Mouse (Mus musculus): ENCODE data around the gene Casc1.
A peak's percentile ranks its signal among the peaks of the same experiment; 100 is the strongest.

Gene Casc1

DNA sequence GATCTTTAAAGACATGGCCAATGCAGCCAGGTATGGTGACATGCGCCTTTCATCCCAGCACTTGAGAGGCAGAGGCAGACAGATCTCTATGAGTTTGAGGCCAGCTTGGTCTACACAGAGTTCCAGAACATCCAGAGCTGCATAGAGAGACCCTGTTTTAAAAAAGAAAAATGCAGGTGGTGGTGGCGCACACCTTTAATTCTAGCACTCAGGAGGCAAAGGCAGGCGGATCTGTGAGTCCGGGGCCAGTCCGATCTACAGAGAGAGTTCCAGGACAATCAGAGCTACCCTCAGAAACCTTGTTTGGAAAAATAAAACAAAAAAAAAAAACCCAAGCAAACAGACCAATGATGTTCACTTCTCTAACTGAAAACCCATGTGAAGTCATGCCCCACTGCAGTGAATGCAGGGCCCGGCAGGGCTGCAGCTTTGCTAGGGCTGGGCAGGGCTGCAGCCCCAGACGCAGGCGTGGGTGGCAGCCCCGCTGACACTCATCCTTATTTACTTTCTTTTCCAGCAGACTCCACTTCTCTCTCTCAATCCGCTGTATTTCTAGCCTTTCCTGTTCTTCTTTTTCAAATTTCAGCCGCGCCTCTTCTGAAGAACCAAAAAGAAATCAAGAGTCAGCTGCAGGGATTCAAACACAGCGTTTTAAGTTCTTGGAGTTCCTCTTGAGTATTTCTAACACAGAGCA is 8.2 kb downstream of the Casc1 start:
- no peak for DNase-seq (ENCODE audit: low spot score)

DNA sequence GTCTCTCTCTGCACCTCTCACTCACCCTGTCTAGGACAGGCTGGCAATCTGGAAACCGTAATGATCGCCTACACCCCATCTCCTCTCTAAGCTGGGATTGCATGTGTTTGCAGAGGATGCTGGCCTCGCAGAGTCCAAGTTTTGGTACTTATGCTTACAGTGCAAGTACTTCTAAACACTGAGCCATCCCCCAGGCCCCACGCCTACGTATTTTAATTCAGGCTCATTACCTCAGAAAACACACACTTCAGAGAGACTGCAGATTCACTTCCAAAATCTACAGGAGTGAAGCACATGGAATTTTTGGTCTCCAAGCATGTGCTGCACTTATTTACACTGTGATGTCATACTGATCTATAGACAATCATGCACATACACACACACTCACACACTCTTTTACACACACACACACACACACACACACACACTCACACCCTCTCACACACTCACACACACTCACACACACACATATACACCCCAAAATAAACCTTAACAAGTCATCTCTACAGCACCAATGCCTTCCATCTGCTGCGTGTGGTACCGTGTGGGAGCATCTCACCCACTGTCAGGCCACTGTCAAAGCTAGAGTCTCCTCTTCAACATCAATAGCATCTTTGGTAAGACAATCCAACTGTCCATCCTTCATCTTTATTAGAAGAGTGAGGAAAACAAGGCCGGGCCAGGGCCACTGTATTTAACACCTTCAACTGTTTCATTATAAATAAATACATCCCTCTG is 12.7 kb downstream of the Casc1 start:
- no peak for DNase-seq (ENCODE audit: low spot score)

- DNase-seq (ENCODE audit: low spot score) = no peak
Observed at GRCm38 (mm10) chr6:145193446-145193845, 17.4 kb downstream of the Casc1 start.

- no peak for DNase-seq (ENCODE audit: low spot score)
Observed at GRCm38 (mm10) chr6:145193038-145193437, 17.8 kb downstream of the Casc1 start.

DNA sequence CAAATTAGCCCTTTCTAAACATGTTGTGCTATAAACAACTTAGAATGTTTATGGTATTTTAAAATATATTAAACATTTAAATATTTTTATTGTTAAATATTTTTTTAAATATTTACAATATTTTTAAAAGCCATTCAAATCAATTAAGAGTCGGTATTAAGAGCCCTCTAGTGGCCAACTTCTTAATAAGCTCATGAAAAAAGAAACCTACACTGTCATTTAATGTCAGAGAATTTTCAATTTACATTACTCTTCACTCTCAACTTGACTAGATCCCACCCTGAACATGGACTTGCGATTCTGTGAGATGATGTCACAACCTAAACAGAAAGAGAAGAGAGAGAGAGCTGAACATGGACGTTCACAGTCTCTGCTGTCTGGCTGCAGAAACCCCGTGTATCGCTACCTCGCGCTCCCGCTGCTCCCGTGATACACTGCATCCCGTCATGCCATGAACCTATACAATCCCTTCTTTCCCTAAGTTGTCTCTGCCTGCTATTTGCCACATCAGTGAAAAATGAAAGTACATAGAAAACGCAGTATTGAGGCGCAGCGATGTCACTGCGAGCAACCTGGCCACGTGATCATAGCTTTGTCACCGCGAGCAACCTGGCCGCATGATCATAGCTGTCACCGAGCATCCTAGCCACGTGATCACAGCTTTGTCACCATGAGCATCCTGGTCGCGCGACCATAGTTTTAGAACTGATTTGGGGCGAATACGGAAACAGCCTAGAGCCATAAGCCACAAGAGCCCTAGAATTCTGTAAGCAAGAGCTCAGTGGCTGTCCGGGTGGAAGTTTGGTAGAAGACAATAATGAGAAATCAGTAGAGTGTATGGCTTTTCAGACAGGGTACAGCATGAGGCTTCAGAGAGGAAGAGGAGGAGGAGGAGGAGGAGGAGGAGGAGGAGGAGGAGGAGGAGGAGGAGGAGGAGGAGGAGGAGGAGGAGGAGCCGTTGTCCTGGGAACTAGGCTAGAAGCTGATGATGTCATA is 23.4 kb downstream of the Casc1 start:
- no peak for DNase-seq (ENCODE audit: low spot score)

DNA sequence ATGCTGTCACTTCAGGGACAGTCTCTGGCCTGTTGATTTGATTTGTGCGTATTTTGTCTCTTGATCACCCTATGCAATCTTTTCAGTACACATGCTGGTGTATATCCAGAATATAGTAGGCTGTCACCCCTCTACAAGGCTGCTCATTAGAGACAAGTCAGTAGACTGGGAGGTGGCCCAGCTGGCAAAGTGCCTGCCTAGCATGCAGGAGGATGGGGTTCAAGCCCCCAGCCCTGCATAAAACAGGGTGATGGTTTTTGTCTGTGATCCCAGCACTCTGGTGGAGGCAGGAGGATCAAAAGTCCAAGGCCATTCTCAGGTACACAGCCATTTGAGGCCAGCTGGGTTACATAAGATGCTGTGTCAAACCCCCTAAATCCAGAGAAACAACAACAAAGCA is 24.7 kb downstream of the Casc1 start:
- DNase-seq (ENCODE audit: low spot score) = no peak

GRCm38 (mm10) chr6:145182044-145182443 is 28.8 kb downstream of the Casc1 start:
- DNase-seq (ENCODE audit: low spot score) = peak; percentile 85

DNA sequence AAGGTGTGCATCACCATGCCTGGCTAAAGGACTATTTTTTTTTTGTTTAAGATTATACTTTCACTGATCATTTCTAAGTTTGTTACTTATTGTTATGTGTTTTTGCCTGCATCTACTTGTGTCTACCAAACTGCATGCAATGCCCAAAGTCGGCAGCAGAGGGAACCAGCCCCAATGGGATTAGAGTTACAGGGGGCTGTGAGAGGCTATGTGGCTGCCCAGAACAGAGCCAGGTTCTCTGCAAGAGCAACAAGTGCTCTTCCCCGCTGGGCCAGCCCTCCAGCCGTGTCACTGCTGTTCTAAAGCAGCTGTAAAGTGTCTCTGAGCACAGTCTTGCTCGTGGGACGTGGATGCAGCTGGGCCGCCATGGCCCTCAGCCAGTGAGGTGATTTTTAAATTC is 31.1 kb downstream of the Casc1 start:
- no peak for DNase-seq (ENCODE audit: low spot score)

GRCm38 (mm10) chr6:145176474-145176873 is 34.3 kb downstream of the Casc1 start:
- DNase-seq (ENCODE audit: low spot score) = no peak

GRCm38 (mm10) chr6:145175571-145175981 is 35.2 kb downstream of the Casc1 start:
- DNase-seq (ENCODE audit: low spot score) = peak; percentile 58

- DNase-seq (ENCODE audit: low spot score) = peak; percentile 88
Observed at GRCm38 (mm10) chr6:145173781-145174191, 37.0 kb downstream of the Casc1 start.

- no peak for DNase-seq (ENCODE audit: low spot score)
Observed at GRCm38 (mm10) chr6:145171892-145172606, 38.8 kb downstream of the Casc1 start.

DNA sequence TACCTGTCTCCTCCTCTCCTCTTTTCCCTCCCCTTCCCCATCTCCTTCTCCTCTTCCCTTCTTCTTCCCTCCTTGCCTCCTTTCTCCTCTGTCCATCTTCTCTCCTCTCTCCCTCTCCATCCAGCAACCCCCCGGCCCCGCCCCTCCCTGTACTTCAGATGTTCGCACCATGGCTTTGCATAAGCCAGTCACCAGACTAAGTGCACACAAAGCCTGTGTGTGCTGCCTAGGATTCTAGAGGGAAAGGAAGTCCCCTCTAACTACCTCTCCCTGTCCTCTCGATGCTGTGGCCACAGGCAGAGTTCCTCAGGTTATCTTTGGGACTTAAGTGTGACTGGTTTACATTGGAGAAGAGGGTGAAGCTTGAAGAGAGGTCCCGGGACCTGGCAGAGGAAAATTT is 50.2 kb downstream of the Casc1 start:
- DNase-seq (ENCODE audit: low spot score) = no peak

GRCm38 (mm10) chr6:145158619-145159018 is 52.2 kb downstream of the Casc1 start:
- DNase-seq (ENCODE audit: low spot score) = no peak

- DNase-seq (ENCODE audit: low spot score) = no peak
Observed at GRCm38 (mm10) chr6:145149054-145149453, 61.8 kb downstream of the Casc1 start.

- DNase-seq (ENCODE audit: low spot score) = no peak
Observed at GRCm38 (mm10) chr6:145147716-145148115, 63.1 kb downstream of the Casc1 start.

GRCm38 (mm10) chr6:145145173-145145572 is 65.6 kb downstream of the Casc1 start:
- no peak for DNase-seq (ENCODE audit: low spot score)

DNA sequence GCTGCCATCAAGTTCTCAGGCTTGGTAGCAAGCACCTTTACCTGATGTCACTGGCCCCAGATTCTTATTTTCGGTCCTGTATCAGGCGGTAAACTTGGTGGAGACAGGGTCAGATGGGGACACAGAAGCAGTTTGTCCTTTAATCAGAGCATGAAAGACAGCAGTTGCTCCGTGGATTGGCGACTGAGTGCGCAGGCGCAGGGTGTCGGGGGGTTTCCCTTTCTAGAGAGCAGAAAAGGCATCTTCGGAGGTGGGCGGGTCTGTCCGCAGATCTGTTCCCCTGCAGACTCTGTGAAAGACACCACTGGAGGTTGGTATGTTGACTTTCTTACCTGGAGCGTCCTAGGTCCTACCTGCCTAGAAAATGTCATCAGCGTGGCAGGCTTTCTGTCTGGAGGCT is 69.0 kb downstream of the Casc1 start:
- no peak for DNase-seq (ENCODE audit: low spot score)

DNA sequence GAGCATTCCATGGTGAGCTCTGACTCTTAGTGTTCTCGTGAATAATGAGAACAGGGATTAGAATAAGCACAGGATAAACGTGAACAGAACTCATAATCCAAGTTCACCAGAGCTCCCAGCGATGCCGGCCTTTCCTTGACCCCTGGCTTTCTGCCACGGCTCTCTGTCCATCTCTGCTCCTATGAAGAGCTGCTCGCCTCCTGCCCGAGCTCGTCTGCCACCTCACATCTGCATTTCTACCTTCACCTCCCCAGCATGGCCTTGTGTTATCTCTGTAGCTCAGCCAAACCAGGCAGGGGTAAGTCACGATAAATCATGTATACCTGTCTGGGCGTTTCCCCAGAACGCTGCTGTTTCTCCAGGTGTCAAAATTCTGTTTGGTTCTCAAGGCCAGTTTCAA is 70.1 kb downstream of the Casc1 start:
- no peak for DNase-seq (ENCODE audit: low spot score)

DNA sequence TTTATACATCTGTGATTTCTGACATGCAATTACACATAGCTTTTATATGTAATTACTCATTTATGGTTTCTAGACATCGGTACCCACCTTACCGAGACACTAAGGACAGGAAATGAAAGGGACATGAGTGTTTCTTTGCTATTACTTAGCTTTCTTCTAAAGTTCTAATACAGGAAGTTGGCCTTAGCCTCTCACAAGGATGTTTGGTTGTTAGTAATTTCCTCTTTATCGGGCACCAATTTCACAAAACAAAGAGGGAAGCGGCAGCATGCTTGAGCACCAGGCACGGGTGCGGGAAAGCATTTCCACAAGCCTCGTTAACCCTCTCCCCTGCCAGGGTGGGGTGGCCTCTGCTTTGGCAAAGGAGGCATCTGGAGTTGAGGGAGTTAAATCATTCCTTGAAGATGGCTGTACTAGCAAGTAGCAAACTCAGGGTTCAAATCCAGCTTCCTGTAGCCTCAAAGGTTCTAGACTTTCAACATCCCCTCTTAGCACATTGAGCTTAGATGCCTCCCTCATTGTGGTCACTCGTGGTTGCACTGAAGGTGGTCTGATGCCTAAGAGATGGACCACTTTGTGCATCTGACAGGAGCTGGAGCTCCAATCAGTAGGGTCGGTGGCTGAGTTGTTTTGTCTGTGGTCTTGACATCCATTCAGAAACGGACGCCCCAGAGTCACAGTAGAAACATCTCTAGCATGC is 70.9 kb downstream of the Casc1 start:
- no peak for DNase-seq (ENCODE audit: low spot score)

DNA sequence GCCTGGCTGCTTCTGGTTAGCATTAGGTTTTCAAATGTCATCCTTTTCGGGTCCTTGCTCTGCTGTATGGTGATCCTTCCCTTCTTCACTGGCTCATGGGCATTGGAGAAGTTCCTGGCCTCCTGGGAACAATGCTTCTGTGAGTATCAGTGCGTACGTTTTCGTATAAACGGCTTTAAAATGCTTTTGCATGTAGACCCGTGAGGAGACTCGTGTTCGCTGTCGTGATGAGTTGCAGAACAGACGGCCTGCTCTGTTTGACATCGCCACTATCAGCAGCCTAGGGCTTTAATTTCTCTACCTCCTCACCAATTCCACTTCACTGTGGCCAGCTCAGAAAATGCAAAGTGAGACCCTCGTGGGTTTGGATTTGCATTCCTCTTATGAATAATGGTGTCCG is 71.6 kb downstream of the Casc1 start:
- DNase-seq (ENCODE audit: low spot score) = no peak

Data from ovary, adult 18-20 months (tissue).